In the genomic region with DNA sequence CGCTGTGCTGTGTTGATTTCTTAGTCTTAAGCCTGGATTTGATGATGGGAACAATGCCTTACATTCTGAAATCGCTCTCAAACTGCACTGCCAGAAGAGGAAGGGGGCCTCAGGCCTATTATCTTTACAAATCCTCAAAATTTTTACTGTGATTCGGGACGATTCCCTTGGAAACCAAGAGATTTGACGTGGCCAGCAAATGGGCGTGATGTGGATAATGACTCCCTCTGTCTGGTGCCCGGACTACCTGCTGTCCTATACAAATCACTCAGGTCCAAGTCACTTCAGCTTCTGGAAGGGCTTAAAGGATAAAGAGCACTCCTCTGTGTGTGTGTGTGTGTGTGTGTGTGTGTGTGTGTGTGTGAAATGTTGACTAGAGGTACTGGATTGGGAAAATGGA, we compare ENCODE assay signal across 21 mouse cellular contexts. TPM values are rescaled to one million over a fixed set of nuclear protein-coding genes. Genes with fewer than 3 reads are reported as not detected.
"Had no signal": no experiment of that assay in that cellular context is flagged by ENCODE, and none has a peak within 500 bp of the region (broad histone marks: within the 10 kb centered on the region; RNA-seq: fewer than 3 reads in every experiment).

No protein-coding gene starts in this region.

- H3K4me1 ChIP-seq: limb, embryonic 10.5 days; liver, embryonic 12.5 days; lung, embryonic 15.5 days; megakaryocyte, embryonic 14.5 days; stomach, embryonic 15.5 days had no signal

- H3K9me3 ChIP-seq: limb, embryonic 10.5 days; liver, embryonic 12.5 days; lung, embryonic 15.5 days; megakaryocyte, embryonic 14.5 days; neural tube, embryonic 12.5 days; stomach, embryonic 15.5 days had no signal

- H3K27me3 ChIP-seq: neural tube, embryonic 12.5 days; stomach, embryonic 15.5 days had no signal

- ATAC-seq: liver, embryonic 12.5 days had no signal

- H3K27ac ChIP-seq: left cerebral cortex, adult 2 months; limb, embryonic 10.5 days; liver, embryonic 12.5 days; lung, embryonic 15.5 days; macrophage; neural tube, embryonic 12.5 days; stomach, embryonic 15.5 days had no signal

- H3K36me3 ChIP-seq: limb, embryonic 10.5 days; liver, embryonic 12.5 days; lung, embryonic 15.5 days; neural tube, embryonic 12.5 days; stomach, embryonic 15.5 days had no signal

- H3K4me2 ChIP-seq: liver, embryonic 12.5 days; lung, embryonic 15.5 days; neural tube, embryonic 12.5 days; stomach, embryonic 15.5 days had no signal

- H3K4me3 ChIP-seq: left cerebral cortex, adult 2 months; limb, embryonic 10.5 days; liver, embryonic 12.5 days; lung, embryonic 15.5 days; megakaryocyte, embryonic 14.5 days; neural tube, embryonic 12.5 days; stomach, embryonic 15.5 days had no signal

- DNase-seq: kidney, adult 2 months; kidney, postnatal 25 days; lung, postnatal 14 days; right cerebral cortex, postnatal 14 days; thymus, adult 2 months; thymus, postnatal 25 days had no signal

- H3K9ac ChIP-seq: liver, embryonic 12.5 days; lung, embryonic 15.5 days; neural tube, embryonic 12.5 days; stomach, embryonic 15.5 days had no signal

RNA-seq across cellular contexts. Expression of gene Bsx, which starts 35.0 kb away (rescaled TPM):
- total RNA-seq: left cerebral cortex, adult 2 months; left cerebral cortex, postnatal 14 days; monocyte, adult 5-6 weeks; neutrophil, adult 5-6 weeks had no signal
- polyA plus RNA-seq: kidney, adult 2 months; kidney, embryonic 16.5 days; limb, embryonic 10.5 days; liver, embryonic 12.5 days; liver, embryonic 16.5 days; lung, embryonic 15.5 days; macrophage; neural tube, embryonic 12.5 days; spleen, adult 2 months; stomach, embryonic 15.5 days; urinary bladder, adult 2 months had no signal

RNA-seq across cellular contexts. Expression of gene Jhy, which starts 55.0 kb away (rescaled TPM):
- total RNA-seq: monocyte, adult 5-6 weeks; neutrophil, adult 5-6 weeks had no signal
- polyA plus RNA-seq: liver, embryonic 16.5 days; macrophage; thymus, adult 2 months; urinary bladder, adult 2 months had no signal
